Mouse (Mus musculus) heart, embryonic 16.5 days (tissue): ENCODE data around the gene Dtx3. TPM values are rescaled to one million over a fixed set of nuclear protein-coding genes. Genes with fewer than 3 reads are reported as not detected.
"Not testable (repeated sequence)": the region's sequence is repeated elsewhere in the genome, so short reads cannot be mapped to it uniquely, and the experiment has no call there.

Experiments
- ATAC-seq: fragments of 200-750 bp; cut with Nextera tagmentation; replicated peaks from 2 replicates; pipeline ENCODE4 v1.8.0; 2017; ENCODE audit warnings: moderate number of reproducible peaks; ENCODE audit not compliant: insufficient read depth, low FRiP score; ENCODE audit errors: extremely low read depth
- H3K27ac ChIP-seq: fragments of 300-500 bp; sonication (generic); 2 replicates; pipeline ENCODE4 v1.5.1; 2014; ENCODE audit warnings: mild to moderate bottlenecking, low read length, control low read depth, moderate library complexity
- H3K27me3 ChIP-seq: fragments of 300-500 bp; sonication (generic); 2 replicates; pipeline ENCODE4 v1.6.1; 2014; ENCODE audit warnings: low read length, mixed read lengths; ENCODE audit not compliant: control insufficient read depth, insufficient read depth
- H3K36me3 ChIP-seq: fragments of 300-500 bp; sonication (generic); 2 replicates; pipeline ENCODE4 v1.6.1; 2014; ENCODE audit not compliant: control insufficient read depth, insufficient read depth
- H3K4me1 ChIP-seq: fragments of 300-500 bp; sonication (generic); 2 replicates; pipeline ENCODE4 v1.6.1; 2014; ENCODE audit warnings: low read length, mixed read lengths; ENCODE audit not compliant: control insufficient read depth, insufficient read depth
- H3K4me2 ChIP-seq: fragments of 300-500 bp; sonication (generic); 2 replicates; pipeline ENCODE4 v1.6.1; 2014; ENCODE audit warnings: low read depth, mild to moderate bottlenecking, control low read depth, low read length
- H3K4me3 ChIP-seq: fragments of 300-500 bp; sonication (generic); 2 replicates; pipeline ENCODE4 v1.5.1; 2014; ENCODE audit warnings: mild to moderate bottlenecking, control low read depth, low read length
- H3K9ac ChIP-seq: fragments of 300-500 bp; sonication (generic); 2 replicates; pipeline ENCODE4 v1.6.1; 2014; ENCODE audit warnings: low read length, control low read depth
- H3K9me3 ChIP-seq: fragments of 300-500 bp; sonication (generic); replicated peaks from 2 replicates; pipeline ENCODE4 v1.6.1; 2016; ENCODE audit warnings: low read length; ENCODE audit not compliant: control insufficient read depth
- WGBS: fragments of 180-500 bp; shearing (Covaris S2); extraction: QIAGEN DNeasy Blood & Tissue Kit; methylation state at CpG from one replicate; pipeline ENCODE4 v1.1.7; 2014; 5-methylcytosine and 5-hydroxymethylcytosine counted together
- polyA plus RNA-seq: library from polyadenylated mRNA; unstranded; fragments of >200 nt; fragmentation: Nextera tagmentation; extraction: Ambion mirVana; gene quantifications from 2 replicates; pipeline ENCODE4 v1.2.1, GENCODE M21; 2015

Dtx3 gene
- polyA plus RNA-seq, 1 experiment from 2014 or later: 69.9 TPM

DNA sequence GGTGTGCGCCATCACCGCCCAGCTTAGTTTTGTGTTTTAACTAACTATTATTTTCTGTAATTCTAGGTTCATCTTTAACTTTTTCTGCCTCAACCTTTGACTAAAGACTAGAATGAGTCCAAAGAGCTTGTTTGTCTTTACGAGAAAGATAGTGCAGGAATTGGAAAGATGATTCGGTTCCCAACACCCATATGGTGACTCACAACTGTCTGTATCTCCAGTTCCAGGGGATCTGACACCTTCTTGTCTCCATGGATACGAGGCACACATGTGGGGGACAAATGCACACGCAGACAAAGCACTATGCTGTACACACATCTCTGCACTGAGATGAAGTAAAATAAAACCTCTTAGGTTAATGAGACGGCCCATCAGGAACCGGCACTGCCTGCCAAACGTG lies 35.4 kb downstream of the Dtx3 start:
- Histone ChIP-seq H3K9ac (no peak overlapping the region), H3K4me1 (peaks cover 5% of the 10 kb centered on the region), H3K4me3 (no peak overlapping the region), H3K36me3 (no peaks in the 10 kb centered on the region), H3K27me3 (peaks cover 13% of the 10 kb centered on the region), H3K27ac (no peak overlapping the region), H3K4me2 (no peak overlapping the region), H3K9me3 (no peaks in the 10 kb centered on the region)
- ATAC-seq: no peak
- 80% methylated on average over 9 of the region's 9 CpGs for WGBS

DNA sequence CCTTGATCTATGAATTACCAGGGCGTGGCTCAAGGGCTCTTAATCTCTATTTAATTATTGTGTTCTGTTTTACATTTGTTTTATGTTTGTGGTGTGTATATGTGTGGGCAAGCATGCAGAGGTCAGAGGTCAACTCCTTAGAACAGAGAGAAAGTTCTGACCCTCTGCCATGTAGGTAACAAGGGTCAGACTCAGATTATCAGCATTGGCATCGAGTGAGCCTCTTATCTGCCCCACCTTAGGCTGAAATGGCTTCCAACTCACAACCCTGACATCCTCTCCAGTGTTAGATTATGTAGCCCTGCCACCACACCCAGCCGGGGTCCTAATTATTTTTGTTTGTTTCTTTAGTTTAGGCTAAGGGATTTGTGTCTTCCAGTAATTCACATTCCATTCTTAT lies 37.1 kb downstream of the Dtx3 start:
- Histone ChIP-seq H3K4me2 (no peak overlapping the region), H3K27me3 (peaks cover 5% of the 10 kb centered on the region; the same call in 1 of the 2 replicates), H3K27ac (no peak overlapping the region), H3K9ac (no peak overlapping the region), H3K4me1 (no peaks in the 10 kb centered on the region), H3K36me3 (no peaks in the 10 kb centered on the region), H3K9me3 (no peaks in the 10 kb centered on the region), H3K4me3 (no peak overlapping the region)
- ATAC-seq: no peak
- WGBS: 56% methylated on average over 3 of the region's 3 CpGs

DNA sequence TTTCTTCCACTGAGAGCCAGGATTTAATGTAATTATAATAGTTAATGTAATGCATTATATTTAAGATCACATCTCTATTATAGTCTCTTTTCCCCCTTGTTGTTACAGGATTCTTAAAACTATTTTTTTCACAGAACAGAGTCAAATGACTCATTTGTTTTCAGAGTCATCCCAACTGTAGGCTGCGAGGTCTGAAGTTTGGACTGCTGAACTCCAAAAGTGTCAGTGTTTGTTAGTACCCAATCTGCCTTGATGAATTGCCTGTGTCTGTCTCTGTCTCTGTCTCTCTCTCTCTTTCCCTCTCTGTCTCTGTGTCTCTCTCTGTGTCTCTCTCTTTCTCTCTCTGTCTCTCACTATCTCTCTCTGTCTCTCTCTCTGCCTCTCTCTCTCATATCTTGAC lies 39.0 kb downstream of the Dtx3 start:
- Histone ChIP-seq H3K4me2 (no peak overlapping the region), H3K9me3 (no peaks in the 10 kb centered on the region; the same call in 1 of the 2 replicates), H3K27ac (no peak overlapping the region), H3K4me1 (no peaks in the 10 kb centered on the region), H3K9ac (no peak overlapping the region), H3K27me3 (no peaks in the 10 kb centered on the region), H3K36me3 (no peaks in the 10 kb centered on the region), H3K4me3 (no peak overlapping the region)
- ATAC-seq: no peak
- 68% methylated on average over 1 of the region's 1 CpGs for WGBS

DNA sequence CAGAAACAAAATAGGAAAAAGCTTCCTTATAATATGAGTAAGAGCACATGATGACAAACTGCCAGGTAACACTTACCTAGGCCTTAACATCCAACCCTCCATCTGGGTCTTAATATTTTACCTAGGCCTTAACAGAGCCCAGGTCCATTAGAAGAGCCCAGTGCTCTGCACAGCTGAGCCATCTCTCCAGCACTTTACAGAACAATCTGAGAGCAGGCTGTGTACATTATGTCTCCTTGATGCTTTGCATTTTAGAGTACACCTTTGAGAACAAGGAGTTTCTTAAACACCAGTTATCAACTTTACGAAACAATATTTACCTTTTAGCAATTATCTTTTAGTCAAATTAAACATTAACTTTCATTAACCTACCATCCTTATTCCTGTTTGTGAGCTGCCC lies 39.4 kb downstream of the Dtx3 start:
- no peaks in the 10 kb centered on the region for H3K4me1 ChIP-seq
- no peaks in the 10 kb centered on the region for H3K36me3 ChIP-seq
- H3K9ac ChIP-seq: no peak overlapping the region
- WGBS: 71% methylated on average over 1 of the region's 1 CpGs
- H3K4me2 ChIP-seq: no peak overlapping the region
- H3K27me3 ChIP-seq: no peaks in the 10 kb centered on the region
- no peak overlapping the region for H3K4me3 ChIP-seq
- no peaks in the 10 kb centered on the region; the same call in 1 of the 2 replicates for H3K9me3 ChIP-seq
- H3K27ac ChIP-seq: no peak overlapping the region
- no peak for ATAC-seq

DNA sequence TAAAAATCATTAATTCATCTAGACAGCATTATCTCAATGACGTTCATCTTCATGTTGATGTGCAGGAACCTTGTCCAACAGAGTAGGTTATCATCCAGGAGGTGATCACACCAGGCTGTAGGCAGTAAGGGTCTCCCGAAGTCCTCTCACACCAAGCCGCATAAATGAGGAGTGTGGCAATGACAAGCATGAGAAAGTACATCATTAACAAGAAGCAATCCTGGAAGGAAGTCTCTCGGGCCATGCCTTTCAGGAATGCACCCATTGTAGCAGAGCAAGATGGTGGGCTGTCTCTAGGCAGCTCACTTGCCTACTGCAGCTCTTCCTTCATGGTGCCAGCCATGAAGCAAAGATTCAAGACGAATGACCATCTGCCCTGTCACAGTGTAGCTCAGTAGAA lies 40.9 kb downstream of the Dtx3 start:
- H3K27ac ChIP-seq: no peak overlapping the region
- no peak overlapping the region for H3K4me2 ChIP-seq
- H3K4me1 ChIP-seq: no peaks in the 10 kb centered on the region
- H3K9me3 ChIP-seq: no peaks in the 10 kb centered on the region; the same call in 1 of the 2 replicates
- H3K4me3 ChIP-seq: no peak overlapping the region
- no peak overlapping the region for H3K9ac ChIP-seq
- ATAC-seq: no peak
- no peaks in the 10 kb centered on the region for H3K27me3 ChIP-seq
- WGBS: 84% methylated on average over 5 of the region's 5 CpGs
- H3K36me3 ChIP-seq: no peaks in the 10 kb centered on the region

DNA sequence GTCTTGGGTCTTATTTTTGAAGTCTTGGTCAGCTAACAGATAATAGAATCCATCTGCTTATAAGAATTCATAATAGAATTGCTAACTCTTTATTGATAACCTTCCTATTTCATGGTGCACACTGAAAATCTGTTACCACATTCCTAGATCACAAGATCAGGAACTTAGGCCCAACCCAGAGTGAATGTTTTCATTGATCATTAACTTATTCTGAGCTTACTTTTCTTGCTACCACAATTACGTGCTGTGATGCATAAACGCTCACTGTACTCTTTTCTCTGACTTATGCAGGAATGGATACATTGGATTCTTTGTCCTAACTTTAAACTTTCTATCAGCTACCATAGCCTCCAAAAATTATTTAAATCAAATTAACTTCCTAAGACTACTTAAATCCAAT lies 41.3 kb downstream of the Dtx3 start:
- no peak for ATAC-seq
- whole genome bisulfite sequencing: 82% methylated on average over 2 of the region's 2 CpGs
- Histone ChIP-seq H3K9me3 (no peaks in the 10 kb centered on the region; the same call in 1 of the 2 replicates), H3K9ac (no peak overlapping the region), H3K4me3 (no peak overlapping the region), H3K4me2 (no peak overlapping the region), H3K4me1 (no peaks in the 10 kb centered on the region), H3K27ac (no peak overlapping the region), H3K36me3 (no peaks in the 10 kb centered on the region), H3K27me3 (no peaks in the 10 kb centered on the region)

DNA sequence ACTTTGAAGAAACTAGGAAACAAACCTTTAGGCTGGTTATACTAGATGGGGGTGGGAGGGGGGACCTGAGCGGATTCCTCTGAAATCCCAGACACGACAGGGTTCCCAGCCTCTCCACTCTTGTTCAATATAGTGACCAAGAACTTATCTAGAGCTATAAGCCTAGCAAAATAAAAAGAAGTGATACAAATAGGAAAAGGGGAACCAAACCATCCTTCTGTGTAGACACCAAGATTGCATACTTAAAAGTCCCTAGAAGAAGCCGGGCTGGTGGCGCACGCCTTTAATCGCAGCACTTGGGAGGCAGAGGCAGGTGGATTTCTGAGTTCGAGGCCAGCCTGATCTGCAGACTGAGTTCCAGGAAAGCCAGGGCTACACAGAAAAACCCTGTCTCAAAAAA lies 42.2 kb downstream of the Dtx3 start:
- H3K4me1 ChIP-seq: no peaks in the 10 kb centered on the region
- H3K4me2 ChIP-seq: no peak overlapping the region
- H3K27me3 ChIP-seq: no peaks in the 10 kb centered on the region
- no peaks in the 10 kb centered on the region; the same call in 1 of the 2 replicates for H3K9me3 ChIP-seq
- WGBS: 92% methylated on average over 7 of the region's 7 CpGs
- no peaks in the 10 kb centered on the region for H3K36me3 ChIP-seq
- ATAC-seq: no peak
- no peak overlapping the region for H3K9ac ChIP-seq
- H3K4me3 ChIP-seq: no peak overlapping the region
- no peak overlapping the region for H3K27ac ChIP-seq

DNA sequence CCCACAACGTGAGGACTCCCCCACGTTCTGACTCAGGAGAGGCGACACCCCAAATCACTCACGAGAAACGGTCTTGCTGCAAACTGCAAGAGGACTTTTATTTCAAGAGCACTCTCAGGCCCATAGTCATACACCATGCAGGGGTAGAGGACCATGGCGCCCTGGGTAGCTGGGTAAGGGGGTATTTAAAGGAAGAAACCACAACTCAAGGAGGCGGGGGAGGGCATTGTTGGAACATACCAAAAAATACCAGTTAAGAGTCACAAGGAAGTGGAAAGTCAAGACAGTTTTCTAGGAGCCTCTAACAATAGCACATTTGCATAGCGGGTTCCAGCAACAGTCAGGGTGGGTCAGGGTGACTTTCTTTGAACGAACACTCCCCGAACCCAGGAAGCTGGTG lies 43.0 kb downstream of the Dtx3 start:
- not testable (repeated sequence) for ATAC-seq, H3K9me3 ChIP-seq, H3K4me2 ChIP-seq, H3K27me3 ChIP-seq, H3K4me1 ChIP-seq, H3K4me3 ChIP-seq, H3K9ac ChIP-seq, H3K27ac ChIP-seq, H3K36me3 ChIP-seq
- WGBS: 79% methylated on average over 10 of the region's 10 CpGs

DNA sequence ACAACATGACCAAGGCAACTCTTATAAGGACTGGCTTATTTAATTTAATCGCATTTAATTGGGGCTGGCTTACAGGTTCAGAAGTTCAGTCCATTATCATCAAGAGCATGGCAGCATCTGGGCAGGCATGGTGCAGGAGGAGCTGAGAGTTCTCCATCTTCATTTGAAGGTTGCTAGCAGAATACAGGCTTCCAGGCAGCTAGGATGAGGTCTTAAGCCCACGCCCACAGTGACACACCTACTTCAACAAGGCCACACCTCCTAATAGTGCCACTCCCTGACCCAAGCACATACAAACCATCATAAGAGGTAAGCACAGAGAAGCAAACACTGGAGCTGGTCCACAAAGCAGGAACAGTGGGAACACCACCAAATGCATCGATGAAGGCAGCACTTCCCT lies 44.3 kb downstream of the Dtx3 start:
- 85% methylated on average over 3 of the region's 3 CpGs for WGBS

DNA sequence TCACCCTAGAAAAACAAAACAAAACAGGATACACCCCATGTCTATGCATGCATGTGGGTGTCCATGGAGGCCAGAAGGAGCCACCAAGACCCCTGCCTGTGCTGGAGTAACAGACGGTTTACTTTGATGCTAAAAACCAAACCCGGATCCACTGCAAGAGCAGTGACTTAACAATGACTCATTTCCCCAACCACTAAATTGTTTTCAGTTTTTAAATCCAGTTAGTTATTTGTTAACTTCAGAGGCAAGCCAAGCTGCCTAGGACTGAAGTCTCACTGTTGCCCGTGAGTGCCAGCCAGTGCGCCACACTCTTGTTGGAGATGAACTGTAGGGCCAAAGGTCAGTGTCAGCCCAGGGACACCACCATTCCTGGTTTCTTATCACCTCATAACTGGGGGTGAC lies 45.1 kb downstream of the Dtx3 start:
- Histone ChIP-seq H3K36me3 (no peaks in the 10 kb centered on the region), H3K9me3 (no peaks in the 10 kb centered on the region; the same call in 1 of the 2 replicates), H3K27ac (no peak overlapping the region), H3K9ac (no peak overlapping the region), H3K4me1 (peaks cover 4% of the 10 kb centered on the region; the same call in 1 of the 2 replicates), H3K4me3 (no peak overlapping the region), H3K4me2 (no peak overlapping the region), H3K27me3 (no peaks in the 10 kb centered on the region)
- whole genome bisulfite sequencing: 76% methylated on average over 4 of the region's 4 CpGs
- no peak for ATAC-seq

More for the DNA sequence above, 44.3 kb downstream of the Dtx3 start:
- not testable (repeated sequence) for H3K4me2 ChIP-seq, H3K9me3 ChIP-seq, H3K9ac ChIP-seq, H3K4me1 ChIP-seq, ATAC-seq, H3K4me3 ChIP-seq, H3K27me3 ChIP-seq, H3K27ac ChIP-seq, H3K36me3 ChIP-seq
